Mouse (Mus musculus): Measurements from ENCODE around the gene Ptgr1. TPM values are rescaled to one million over a fixed set of nuclear protein-coding genes. Genes with fewer than 3 reads are reported as not detected.

Ptgr1 gene
- polyA plus RNA-seq, 1 experiment from 2014 or later: 22.8 TPM

GRCm38 (mm10) chr4:58985157-58985648 lies 1.7 kb downstream of the Ptgr1 start:
- Histone ChIP-seq H3K9ac (replicated peaks; ENCODE audit: low read length) (no peak overlapping the region), H3K27ac (replicated peaks; ENCODE audit: low read depth, low read length) (no peak overlapping the region), H3K4me3 (ENCODE audit: low read depth, low read length) (no peak overlapping the region), H3K4me2 (ENCODE audit: low read depth, low read length) (no peak overlapping the region), H3K27me3 (ENCODE audit: control insufficient read depth, insufficient read depth, low read length) (no peaks in the 10 kb centered on the region), H3K9me3 (replicated peaks; ENCODE audit: control insufficient read depth, low read length) (no peaks in the 10 kb centered on the region), H3K4me1 (ENCODE audit: control insufficient read depth, insufficient read depth, low read length) (no peaks in the 10 kb centered on the region), H3K36me3 (replicated peaks; ENCODE audit: control insufficient read depth, insufficient read depth, low read depth, low read length) (no peaks in the 10 kb centered on the region)
- WGBS: 23% methylated on average over 7 of the region's 7 CpGs
- DNase-seq (ENCODE audit: low spot score): peak; percentile 86
- ATAC-seq (replicated peaks; ENCODE audit: insufficient number of reproducible peaks, low FRiP score, low TSS enrichment, low read depth): no peak

DNA sequence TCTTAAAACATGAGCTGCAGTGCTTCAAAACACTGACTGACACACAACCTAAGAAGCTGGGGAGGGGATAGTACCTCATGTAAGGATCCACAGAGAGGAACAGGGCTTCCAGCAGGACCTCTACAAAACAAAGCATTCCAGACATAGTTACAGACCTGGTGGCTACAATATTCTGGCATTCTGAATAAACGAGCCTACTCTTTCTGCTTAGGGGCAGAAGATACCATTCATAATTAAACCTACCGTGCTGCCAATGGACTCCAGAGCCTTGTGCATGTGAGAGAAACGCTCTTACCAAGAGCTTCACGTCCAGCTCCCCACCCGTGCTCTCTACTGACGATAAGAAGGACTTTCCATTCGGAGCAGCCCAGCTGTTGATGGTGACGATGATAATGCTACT lies 4.1 kb downstream of the Ptgr1 start:
- no peaks in the 10 kb centered on the region for H3K4me1 ChIP-seq (ENCODE audit: control insufficient read depth, insufficient read depth, low read length)
- no peaks in the 10 kb centered on the region for H3K9me3 ChIP-seq (replicated peaks; ENCODE audit: control insufficient read depth, low read length)
- H3K9ac ChIP-seq (replicated peaks; ENCODE audit: low read length): no peak overlapping the region
- H3K27ac ChIP-seq (replicated peaks; ENCODE audit: low read depth, low read length): no peak overlapping the region
- no peak overlapping the region for H3K4me2 ChIP-seq (ENCODE audit: low read depth, low read length)
- no peak for ATAC-seq (replicated peaks; ENCODE audit: insufficient number of reproducible peaks, low FRiP score, low TSS enrichment, low read depth)
- WGBS: 88% methylated on average over 8 of the region's 8 CpGs
- no peaks in the 10 kb centered on the region for H3K27me3 ChIP-seq (ENCODE audit: control insufficient read depth, insufficient read depth, low read length)
- H3K36me3 ChIP-seq (replicated peaks; ENCODE audit: control insufficient read depth, insufficient read depth, low read depth, low read length): no peaks in the 10 kb centered on the region
- no peak for DNase-seq (ENCODE audit: low spot score)
- H3K4me3 ChIP-seq (ENCODE audit: low read depth, low read length): no peak overlapping the region

DNA sequence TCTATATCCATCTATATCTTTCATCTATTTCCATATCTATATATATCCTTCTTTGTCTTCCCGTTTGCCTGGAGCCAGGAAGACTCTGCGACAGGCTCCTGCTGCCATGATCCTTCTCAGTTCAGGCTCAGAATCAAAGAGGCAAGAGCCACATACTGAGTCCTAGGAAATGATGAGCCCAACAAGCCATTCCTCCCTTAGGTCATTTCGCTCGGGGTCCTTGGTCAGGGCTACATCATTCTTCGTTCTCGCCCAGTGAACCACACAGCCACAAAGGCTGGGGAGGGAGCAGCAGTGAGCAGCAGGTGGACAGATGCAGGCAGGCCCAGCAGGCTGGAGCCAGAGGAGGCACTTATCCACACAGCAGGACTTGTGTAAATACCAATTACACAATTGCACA lies 5.5 kb downstream of the Ptgr1 start:
- Histone ChIP-seq H3K36me3 (replicated peaks; ENCODE audit: control insufficient read depth, insufficient read depth, low read depth, low read length) (no peaks in the 10 kb centered on the region), H3K4me1 (ENCODE audit: control insufficient read depth, insufficient read depth, low read length) (no peaks in the 10 kb centered on the region), H3K4me3 (ENCODE audit: low read depth, low read length) (no peak overlapping the region), H3K4me2 (ENCODE audit: low read depth, low read length) (no peak overlapping the region), H3K27me3 (ENCODE audit: control insufficient read depth, insufficient read depth, low read length) (no peaks in the 10 kb centered on the region), H3K27ac (replicated peaks; ENCODE audit: low read depth, low read length) (no peak overlapping the region), H3K9ac (replicated peaks; ENCODE audit: low read length) (no peak overlapping the region), H3K9me3 (replicated peaks; ENCODE audit: control insufficient read depth, low read length) (no peaks in the 10 kb centered on the region)
- no peak for ATAC-seq (replicated peaks; ENCODE audit: insufficient number of reproducible peaks, low FRiP score, low TSS enrichment, low read depth)
- 76% methylated on average over 6 of the region's 6 CpGs for WGBS
- no peak for DNase-seq (ENCODE audit: low spot score)

- H3K27ac ChIP-seq (replicated peaks; ENCODE audit: low read depth, low read length): no peak overlapping the region
- no peak overlapping the region for H3K9ac ChIP-seq (replicated peaks; ENCODE audit: low read length)
- no peaks in the 10 kb centered on the region for H3K4me1 ChIP-seq (ENCODE audit: control insufficient read depth, insufficient read depth, low read length)
- no peaks in the 10 kb centered on the region for H3K36me3 ChIP-seq (replicated peaks; ENCODE audit: control insufficient read depth, insufficient read depth, low read depth, low read length)
- no peaks in the 10 kb centered on the region for H3K9me3 ChIP-seq (replicated peaks; ENCODE audit: control insufficient read depth, low read length)
- H3K27me3 ChIP-seq (ENCODE audit: control insufficient read depth, insufficient read depth, low read length): no peaks in the 10 kb centered on the region
- 83% methylated on average over 5 of the region's 5 CpGs for WGBS
- H3K4me3 ChIP-seq (ENCODE audit: low read depth, low read length): no peak overlapping the region
- ATAC-seq (replicated peaks; ENCODE audit: insufficient number of reproducible peaks, low FRiP score, low TSS enrichment, low read depth): no peak
- H3K4me2 ChIP-seq (ENCODE audit: low read depth, low read length): no peak overlapping the region
- no peak for DNase-seq (ENCODE audit: low spot score)
Measured at GRCm38 (mm10) chr4:58975711-58976110, 11.2 kb downstream of the Ptgr1 start.

DNA sequence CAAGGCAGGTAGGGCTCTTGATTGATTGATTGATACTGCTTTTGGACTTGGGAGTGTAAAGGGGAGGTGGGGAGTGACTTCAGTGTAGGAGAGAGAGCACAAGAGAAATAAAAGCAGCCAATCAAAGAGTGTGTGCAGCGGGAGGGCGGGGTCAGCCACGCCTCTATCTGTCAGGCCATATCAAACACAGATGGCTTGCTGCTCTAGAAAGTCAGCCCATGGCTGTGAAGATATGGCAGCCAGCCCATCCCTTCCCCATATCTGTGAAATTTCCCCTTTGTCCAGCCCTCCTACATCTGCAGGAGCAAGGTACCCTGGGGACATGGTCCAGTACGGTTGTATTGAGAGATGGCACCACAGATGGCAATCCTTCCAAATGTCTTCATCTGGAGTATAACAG lies 16.2 kb downstream of the Ptgr1 start:
- no peak overlapping the region for H3K4me2 ChIP-seq (ENCODE audit: low read depth, low read length)
- no peak overlapping the region for H3K9ac ChIP-seq (replicated peaks; ENCODE audit: low read length)
- no peak overlapping the region for H3K27ac ChIP-seq (replicated peaks; ENCODE audit: low read depth, low read length)
- no peaks in the 10 kb centered on the region for H3K4me1 ChIP-seq (ENCODE audit: control insufficient read depth, insufficient read depth, low read length)
- H3K36me3 ChIP-seq (replicated peaks; ENCODE audit: control insufficient read depth, insufficient read depth, low read depth, low read length): no peaks in the 10 kb centered on the region
- H3K27me3 ChIP-seq (ENCODE audit: control insufficient read depth, insufficient read depth, low read length): no peaks in the 10 kb centered on the region
- no peaks in the 10 kb centered on the region for H3K9me3 ChIP-seq (replicated peaks; ENCODE audit: control insufficient read depth, low read length)
- no peak for DNase-seq (ENCODE audit: low spot score)
- no peak overlapping the region for H3K4me3 ChIP-seq (ENCODE audit: low read depth, low read length)
- no peak for ATAC-seq (replicated peaks; ENCODE audit: insufficient number of reproducible peaks, low FRiP score, low TSS enrichment, low read depth)
- WGBS: 84% methylated on average over 4 of the region's 4 CpGs

GRCm38 (mm10) chr4:58965136-58965535 lies 21.8 kb downstream of the Ptgr1 start:
- no peaks in the 10 kb centered on the region for H3K27me3 ChIP-seq (ENCODE audit: control insufficient read depth, insufficient read depth, low read length)
- no peak for ATAC-seq (replicated peaks; ENCODE audit: insufficient number of reproducible peaks, low FRiP score, low TSS enrichment, low read depth)
- no peak for DNase-seq (ENCODE audit: low spot score)
- H3K4me3 ChIP-seq (ENCODE audit: low read depth, low read length): no peak overlapping the region
- H3K9me3 ChIP-seq (replicated peaks; ENCODE audit: control insufficient read depth, low read length): no peaks in the 10 kb centered on the region
- no peak overlapping the region for H3K27ac ChIP-seq (replicated peaks; ENCODE audit: low read depth, low read length)
- 98% methylated on average over 1 of the region's 1 CpGs for WGBS
- no peaks in the 10 kb centered on the region for H3K36me3 ChIP-seq (replicated peaks; ENCODE audit: control insufficient read depth, insufficient read depth, low read depth, low read length)
- H3K9ac ChIP-seq (replicated peaks; ENCODE audit: low read length): no peak overlapping the region
- no peak overlapping the region for H3K4me2 ChIP-seq (ENCODE audit: low read depth, low read length)
- H3K4me1 ChIP-seq (ENCODE audit: control insufficient read depth, insufficient read depth, low read length): no peaks in the 10 kb centered on the region

- Histone ChIP-seq H3K36me3 (replicated peaks; ENCODE audit: control insufficient read depth, insufficient read depth, low read depth, low read length) (no peaks in the 10 kb centered on the region), H3K9me3 (replicated peaks; ENCODE audit: control insufficient read depth, low read length) (no peaks in the 10 kb centered on the region), H3K27me3 (ENCODE audit: control insufficient read depth, insufficient read depth, low read length) (no peaks in the 10 kb centered on the region), H3K9ac (replicated peaks; ENCODE audit: low read length) (no peak overlapping the region), H3K4me2 (ENCODE audit: low read depth, low read length) (no peak overlapping the region), H3K4me3 (ENCODE audit: low read depth, low read length) (no peak overlapping the region), H3K27ac (replicated peaks; ENCODE audit: low read depth, low read length) (no peak overlapping the region), H3K4me1 (ENCODE audit: control insufficient read depth, insufficient read depth, low read length) (no peaks in the 10 kb centered on the region)
- WGBS: 92% methylated on average over 4 of the region's 4 CpGs
- no peak for DNase-seq (ENCODE audit: low spot score)
- no peak for ATAC-seq (replicated peaks; ENCODE audit: insufficient number of reproducible peaks, low FRiP score, low TSS enrichment, low read depth)
Measured at GRCm38 (mm10) chr4:58963271-58963670, 23.6 kb downstream of the Ptgr1 start.

- Histone ChIP-seq H3K4me1 (ENCODE audit: control insufficient read depth, insufficient read depth, low read length) (no peaks in the 10 kb centered on the region), H3K4me2 (ENCODE audit: low read depth, low read length) (no peak overlapping the region), H3K36me3 (replicated peaks; ENCODE audit: control insufficient read depth, insufficient read depth, low read depth, low read length) (no peaks in the 10 kb centered on the region), H3K9me3 (replicated peaks; ENCODE audit: control insufficient read depth, low read length) (no peaks in the 10 kb centered on the region), H3K4me3 (ENCODE audit: low read depth, low read length) (no peak overlapping the region), H3K9ac (replicated peaks; ENCODE audit: low read length) (no peak overlapping the region), H3K27me3 (ENCODE audit: control insufficient read depth, insufficient read depth, low read length) (no peaks in the 10 kb centered on the region), H3K27ac (replicated peaks; ENCODE audit: low read depth, low read length) (no peak overlapping the region)
- ATAC-seq (replicated peaks; ENCODE audit: insufficient number of reproducible peaks, low FRiP score, low TSS enrichment, low read depth): no peak
- 93% methylated on average over 15 of the region's 15 CpGs for WGBS
- no peak for DNase-seq (ENCODE audit: low spot score)
Measured at GRCm38 (mm10) chr4:58961719-58962118, 25.2 kb downstream of the Ptgr1 start.
